Mouse (Mus musculus) embryonic fibroblast, embryonic 13.5 days (primary cell): ENCODE results near the gene Neu1. TPM values are rescaled to one million over a fixed set of nuclear protein-coding genes. Genes with fewer than 3 reads are reported as not detected.

Experiments
- H3K27ac ChIP-seq: 2 replicates; pipeline ENCODE4 v1.5.1; 2012; ENCODE audit warnings: low read length, control low read depth, inconsistent platforms; ENCODE audit not compliant: insufficient read depth
- H3K4me1 ChIP-seq: 2 replicates; pipeline ENCODE4 v1.6.1; 2011; ENCODE audit warnings: low read length; ENCODE audit not compliant: control insufficient read depth, insufficient read depth
- H3K4me3 ChIP-seq: 2 replicates; pipeline ENCODE4 v1.5.1; 2011; ENCODE audit warnings: mild to moderate bottlenecking, control low read depth, low read length; ENCODE audit not compliant: insufficient read depth
- CTCF ChIP-seq: IDR thresholded peaks from 2 replicates; pipeline ENCODE4 v1.5.1; 2011; ENCODE audit warnings: mild to moderate bottlenecking, control low read depth, low read length, moderate library complexity, borderline replicate concordance; ENCODE audit not compliant: insufficient read depth
- POLR2A ChIP-seq: IDR thresholded peaks from 2 replicates; pipeline ENCODE4 v1.6.1; 2011; ENCODE audit warnings: low read depth, mild to moderate bottlenecking, control low read depth, low read length, moderate library complexity
- polyA plus RNA-seq: library from polyadenylated mRNA; stranded (reverse); fragments of >200 nt; gene quantifications from 2 replicates; pipeline ENCODE4 v1.2.4, GENCODE M21; 2011; ENCODE audit warnings: low read depth; ENCODE audit not compliant: missing spikeins, insufficient read length

The Neu1 gene
- polyA plus RNA-seq, 1 experiment: 11.3 TPM

DNA sequence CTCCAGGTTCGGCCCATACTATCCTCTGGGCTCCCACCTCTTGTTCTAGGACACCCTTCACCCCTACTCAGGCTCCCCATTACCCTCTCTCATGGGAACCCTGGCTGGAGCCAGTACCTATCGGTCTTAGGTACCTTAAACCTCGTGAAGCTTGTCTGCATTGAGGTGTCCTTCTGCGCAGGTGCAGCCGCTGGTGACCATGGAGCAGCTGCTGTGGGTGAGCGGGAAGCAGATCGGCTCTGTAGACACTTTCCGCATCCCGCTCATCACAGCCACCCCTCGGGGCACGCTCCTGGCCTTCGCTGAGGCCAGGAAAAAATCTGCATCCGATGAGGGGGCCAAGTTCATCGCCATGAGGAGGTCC is 664 bp downstream of the Neu1 start:
- no peak for TF ChIP-seq CTCF
- TF ChIP-seq POLR2A: no peak
- Histone ChIP-seq H3K4me1 (0 out of 2 replicates have a peak, but pooled peaks cover 2% of the 10 kb centered on the region), H3K4me3 (peak overlapping the region; percentile 79), H3K27ac (no peak overlapping the region)

DNA sequence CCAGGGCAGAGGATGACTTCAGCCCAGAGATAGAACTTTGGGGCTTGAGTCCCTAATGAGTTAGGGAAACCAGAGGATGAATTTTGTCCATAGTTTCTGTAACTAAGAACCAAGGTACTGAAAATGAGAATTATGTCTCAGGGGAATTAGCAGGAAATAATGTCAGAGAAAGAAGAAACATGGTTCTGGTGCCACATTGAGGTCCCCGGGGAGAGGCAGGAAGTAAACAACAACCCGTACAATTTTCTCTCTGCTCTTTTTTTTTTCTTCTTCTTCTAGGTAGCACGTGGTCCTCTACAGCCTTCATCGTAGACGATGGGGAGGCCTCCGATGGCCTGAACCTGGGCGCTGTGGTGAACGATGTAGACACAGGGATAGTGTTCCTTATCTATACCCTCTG is 1.2 kb downstream of the Neu1 start:
- Histone ChIP-seq H3K4me1 (0 out of 2 replicates have a peak, but pooled peaks cover 2% of the 10 kb centered on the region), H3K27ac (no peak overlapping the region), H3K4me3 (peak overlapping the region; percentile 79)
- no peak for TF ChIP-seq CTCF
- no peak for TF ChIP-seq POLR2A

DNA sequence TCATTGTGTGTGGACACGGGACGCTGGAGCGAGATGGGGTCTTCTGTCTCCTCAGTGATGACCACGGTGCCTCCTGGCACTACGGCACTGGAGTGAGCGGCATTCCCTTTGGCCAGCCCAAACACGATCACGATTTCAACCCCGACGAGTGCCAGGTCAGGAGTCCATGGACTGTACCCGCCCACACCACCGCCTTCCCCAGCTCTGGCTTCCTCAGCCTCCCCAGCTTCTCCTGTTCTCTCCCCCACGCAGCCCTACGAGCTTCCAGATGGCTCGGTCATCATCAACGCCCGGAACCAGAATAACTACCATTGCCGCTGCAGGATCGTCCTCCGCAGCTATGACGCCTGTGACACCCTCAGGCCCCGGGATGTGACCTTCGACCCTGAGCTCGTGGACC is 3.0 kb downstream of the Neu1 start:
- H3K27ac ChIP-seq: no peak overlapping the region
- H3K4me3 ChIP-seq: no peak overlapping the region
- TF ChIP-seq POLR2A (no peak), CTCF (no peak)
- 0 out of 2 replicates have a peak, but pooled peaks cover 2% of the 10 kb centered on the region for H3K4me1 ChIP-seq

- Histone ChIP-seq H3K4me1 (0 out of 2 replicates have a peak, but pooled peaks cover 2% of the 10 kb centered on the region), H3K4me3 (no peak overlapping the region), H3K27ac (no peak overlapping the region)
- no peak for TF ChIP-seq POLR2A
- TF ChIP-seq CTCF: no peak
Measured at GRCm38 (mm10) chr17:34934830-34935229, 3.8 kb downstream of the Neu1 start.

DNA sequence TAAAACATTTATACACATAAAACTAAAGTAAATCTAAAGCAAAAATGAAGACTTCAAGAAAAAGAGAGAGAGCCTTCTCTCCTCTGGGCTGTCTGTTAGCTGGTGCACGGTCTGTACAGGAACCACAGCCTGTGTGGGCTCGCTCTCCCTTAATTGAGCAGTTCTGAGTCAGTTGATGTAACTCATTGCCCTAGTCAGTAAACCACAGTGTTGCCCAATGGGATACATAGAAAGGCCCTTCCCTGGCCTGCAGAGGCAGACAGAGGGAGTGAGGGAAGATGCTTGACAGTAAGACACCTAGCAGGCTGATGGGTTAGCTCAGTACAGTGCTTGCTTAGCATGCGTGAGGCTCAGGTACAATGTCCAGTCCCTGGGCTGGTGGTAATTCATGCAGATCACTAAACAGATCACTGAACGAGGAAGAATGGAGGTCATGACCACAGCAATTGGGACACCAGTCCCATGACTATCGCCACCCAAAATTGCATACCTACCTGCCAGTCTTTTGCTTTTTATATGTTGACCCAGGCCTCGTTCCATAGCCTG is 7.0 kb downstream of the Neu1 start:
- Histone ChIP-seq H3K4me1 (no peaks in the 10 kb centered on the region), H3K27ac (no peak overlapping the region), H3K4me3 (no peak overlapping the region)
- no peak for TF ChIP-seq CTCF
- TF ChIP-seq POLR2A: no peak

- Histone ChIP-seq H3K27ac (no peak overlapping the region), H3K4me3 (no peak overlapping the region), H3K4me1 (peaks cover 9% of the 10 kb centered on the region)
- TF ChIP-seq CTCF (no peak), POLR2A (no peak)
Measured at GRCm38 (mm10) chr17:34941344-34942041, 10.4 kb downstream of the Neu1 start.

DNA sequence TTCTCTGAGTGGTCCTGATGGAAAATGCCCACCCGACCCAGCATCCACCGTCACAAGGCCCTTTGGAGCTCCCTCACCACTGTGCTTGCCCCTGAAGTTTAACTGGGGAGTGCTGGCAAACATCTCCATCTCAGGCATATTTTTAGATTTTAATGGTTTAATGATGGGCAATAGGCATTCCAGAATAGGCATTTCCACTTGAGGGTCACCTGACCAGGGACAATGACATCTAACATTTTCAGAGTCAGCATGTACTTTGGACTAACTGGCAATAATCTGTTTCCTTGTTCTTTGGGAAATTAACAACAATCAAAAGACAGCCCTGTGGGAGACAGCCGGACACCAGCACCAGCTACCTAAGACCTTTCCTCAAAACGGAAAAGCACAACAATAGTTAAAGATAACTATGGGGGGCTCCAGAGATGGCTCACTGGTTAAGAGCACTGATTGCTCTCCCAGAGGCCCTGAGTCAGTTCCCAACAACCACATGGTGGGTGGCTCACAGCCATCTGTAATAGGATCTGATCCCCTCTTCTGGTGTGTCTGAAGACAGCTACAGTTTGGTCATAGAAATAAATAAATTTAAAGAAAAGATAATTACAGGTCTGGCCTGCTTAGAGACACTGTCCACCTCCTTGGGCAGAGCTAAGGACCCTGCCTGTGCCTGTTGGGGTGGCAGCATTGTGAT is 12.2 kb downstream of the Neu1 start:
- peaks cover 9% of the 10 kb centered on the region for H3K4me1 ChIP-seq
- TF ChIP-seq CTCF (no peak), POLR2A (no peak)
- no peak overlapping the region for H3K27ac ChIP-seq

DNA sequence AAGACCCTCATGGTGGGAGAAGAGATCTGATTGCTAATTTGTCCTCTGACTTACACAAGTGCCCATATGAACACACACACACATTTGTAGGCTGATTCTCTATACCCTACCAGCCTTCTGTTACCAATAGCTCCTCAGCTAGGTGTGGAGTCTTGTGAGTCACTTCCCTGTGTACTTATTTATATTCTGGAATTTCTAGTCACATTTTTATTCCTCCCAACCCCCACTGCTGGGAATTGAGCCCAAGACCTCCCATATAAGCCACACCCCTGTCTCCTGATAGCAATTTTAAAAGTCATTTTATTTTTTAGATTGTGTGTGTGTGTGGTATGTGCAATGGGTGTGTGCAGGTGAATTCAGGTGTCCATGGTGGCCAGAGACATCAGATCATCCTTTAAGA is 13.3 kb downstream of the Neu1 start:
- no peak overlapping the region for H3K4me3 ChIP-seq

More for the DNA sequence above, 12.2 kb downstream of the Neu1 start:
- H3K4me3 ChIP-seq: no peak overlapping the region

DNA sequence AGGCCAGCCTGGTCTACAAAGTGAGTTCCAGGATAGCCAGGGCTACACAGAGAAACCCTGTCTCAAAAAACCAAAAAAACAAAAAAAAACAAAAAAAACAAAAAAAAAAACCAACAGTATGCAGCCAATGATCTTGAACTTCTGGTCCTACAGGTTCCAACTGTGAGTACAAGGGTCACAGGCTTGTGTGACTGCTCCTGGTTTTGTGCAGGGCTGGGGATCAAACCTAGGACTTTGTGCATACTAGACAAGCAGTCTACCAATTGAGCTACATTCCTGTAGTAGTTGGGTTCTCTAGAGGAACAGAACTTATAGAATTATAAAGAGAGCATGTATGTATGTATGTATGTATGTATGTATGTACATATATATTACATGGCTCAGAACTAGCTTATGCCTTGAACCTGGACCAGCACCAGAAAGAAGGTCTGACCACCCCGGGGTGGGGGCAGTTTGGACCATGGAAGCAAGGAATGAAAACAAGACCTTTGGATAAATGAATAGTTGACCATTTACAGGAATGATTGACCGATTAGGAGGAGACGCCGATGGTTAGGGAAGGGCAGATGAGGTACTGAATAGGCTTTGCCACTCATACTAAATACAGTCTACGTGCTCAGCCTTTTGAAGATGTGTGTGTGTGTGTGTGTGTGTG is 15.6 kb downstream of the Neu1 start:
- Histone ChIP-seq H3K4me1 (peaks cover 9% of the 10 kb centered on the region), H3K4me3 (no peak overlapping the region), H3K27ac (no peak overlapping the region)
- TF ChIP-seq POLR2A (no peak), CTCF (no peak)

More for the DNA sequence above, 13.3 kb downstream of the Neu1 start:
- H3K4me1 ChIP-seq: peaks cover 9% of the 10 kb centered on the region
- H3K27ac ChIP-seq: no peak overlapping the region
- TF ChIP-seq POLR2A (no peak), CTCF (no peak)
